Mouse (Mus musculus): ENCODE results near the gene Slc25a12. TPM values are rescaled to one million over a fixed set of nuclear protein-coding genes. Genes with fewer than 3 reads are reported as not detected.
"Not testable (repeated sequence)": the region's sequence is repeated elsewhere in the genome, so short reads cannot be mapped to it uniquely, and the experiment has no call there.

Slc25a12 gene
- polyA plus RNA-seq, 1 experiment from 2014 or later = 28.3 TPM

DNA sequence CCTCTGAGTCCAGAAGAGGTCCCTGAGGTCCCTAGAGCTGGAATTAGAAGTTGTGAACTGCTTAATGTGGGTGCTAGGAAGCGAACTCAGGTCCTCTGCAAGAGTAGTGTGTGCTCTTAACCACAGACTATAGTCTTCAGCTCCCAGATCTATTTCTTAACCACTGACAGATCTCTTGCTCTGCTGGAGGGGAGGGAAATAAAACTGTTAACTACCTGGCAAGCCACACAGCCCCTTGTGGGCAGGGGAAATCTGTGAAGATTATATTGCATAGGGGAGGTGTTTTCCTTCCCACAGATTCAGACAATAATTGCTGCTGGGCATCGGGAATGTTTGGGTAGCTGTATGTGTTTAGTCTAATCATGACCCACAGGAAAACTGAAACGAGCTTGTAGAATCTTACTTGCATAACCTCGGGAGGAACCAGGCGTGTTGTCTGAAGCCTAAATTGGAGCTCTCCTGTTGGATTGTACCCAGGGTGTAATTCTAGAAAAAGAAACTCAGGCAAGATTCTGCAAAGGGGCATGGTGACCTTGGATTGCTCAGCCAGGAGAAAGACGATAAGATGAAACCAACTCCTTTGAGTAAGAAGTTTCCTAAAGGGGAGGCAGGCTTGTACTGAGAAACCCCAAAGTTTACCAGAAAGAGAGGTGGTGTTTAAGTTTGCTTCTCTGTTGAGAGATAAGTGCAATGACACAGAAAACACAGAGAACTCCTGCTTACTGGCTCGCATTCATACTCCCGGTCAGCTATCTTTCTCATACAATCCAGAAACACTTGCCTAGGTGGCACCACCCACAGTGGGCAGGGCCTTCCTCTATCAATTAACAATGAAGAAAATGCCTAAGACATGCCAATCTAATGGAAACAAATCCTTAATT, 7.0 kb upstream of the Slc25a12 start:
- no peak overlapping the region for H3K9ac ChIP-seq (ENCODE audit: low read depth, low read length)
- no peaks in the 10 kb centered on the region for H3K36me3 ChIP-seq (ENCODE audit: control insufficient read depth, insufficient read depth, low read length)
- no peaks in the 10 kb centered on the region for H3K9me3 ChIP-seq (ENCODE audit: control insufficient read depth, low read length)
- no peaks in the 10 kb centered on the region for H3K27me3 ChIP-seq (replicated peaks; ENCODE audit: control insufficient read depth, insufficient read depth, low read length)
- H3K4me1 ChIP-seq (ENCODE audit: control insufficient read depth, insufficient read depth, low read length) = no peaks in the 10 kb centered on the region
- H3K27ac ChIP-seq (ENCODE audit: low read length) = no peak overlapping the region
- no peak overlapping the region for H3K4me2 ChIP-seq (ENCODE audit: low read depth, low read length)
- no peak for ATAC-seq
- WGBS = 64% methylated on average over 8 of the region's 8 CpGs
- H3K4me3 ChIP-seq (ENCODE audit: low read length) = no peak overlapping the region

DNA sequence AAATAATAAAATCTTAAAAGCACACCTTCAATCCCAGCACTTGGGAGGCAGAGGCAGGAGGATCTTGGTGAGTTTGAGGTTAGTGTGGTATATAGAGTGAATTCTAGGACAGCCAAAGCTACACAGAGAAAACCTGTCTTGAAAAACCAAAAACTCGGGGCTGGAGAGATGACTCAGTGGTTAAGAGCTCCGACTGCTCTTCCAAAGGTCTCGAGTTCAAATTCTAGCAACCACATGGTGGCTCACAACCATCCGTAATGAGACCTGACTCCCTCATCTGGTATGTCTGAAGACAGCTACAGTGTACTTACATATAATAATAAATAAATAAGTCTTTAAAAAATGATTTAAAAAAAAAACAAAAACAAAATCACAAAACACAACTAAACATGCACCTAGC, 4.7 kb upstream of the Slc25a12 start:
- not testable (repeated sequence) for H3K4me3 ChIP-seq (ENCODE audit: low read length); H3K4me2 ChIP-seq (ENCODE audit: low read depth, low read length); H3K36me3 ChIP-seq (ENCODE audit: control insufficient read depth, insufficient read depth, low read length); H3K27ac ChIP-seq (ENCODE audit: low read length); H3K4me1 ChIP-seq (ENCODE audit: control insufficient read depth, insufficient read depth, low read length); H3K9ac ChIP-seq (ENCODE audit: low read depth, low read length); H3K27me3 ChIP-seq (replicated peaks; ENCODE audit: control insufficient read depth, insufficient read depth, low read length); ATAC-seq; H3K9me3 ChIP-seq (ENCODE audit: control insufficient read depth, low read length)
- 88% methylated on average over 4 of the region's 4 CpGs for WGBS

GRCm38 (mm10) chr2:71371790-71372189, 4.2 kb upstream of the Slc25a12 start:
- ATAC-seq = no peak
- 66% methylated on average over 5 of the region's 5 CpGs for WGBS
- H3K9ac ChIP-seq (ENCODE audit: low read depth, low read length) = no peak overlapping the region
- H3K27ac ChIP-seq (ENCODE audit: low read length) = no peak overlapping the region
- peaks cover 2% of the 10 kb centered on the region; the same call in 1 of the 2 replicates for H3K4me1 ChIP-seq (ENCODE audit: control insufficient read depth, insufficient read depth, low read length)
- H3K27me3 ChIP-seq (replicated peaks; ENCODE audit: control insufficient read depth, insufficient read depth, low read length) = no peaks in the 10 kb centered on the region
- no peak overlapping the region for H3K4me2 ChIP-seq (ENCODE audit: low read depth, low read length)
- no peaks in the 10 kb centered on the region for H3K9me3 ChIP-seq (ENCODE audit: control insufficient read depth, low read length)
- H3K4me3 ChIP-seq (ENCODE audit: low read length) = no peak overlapping the region
- H3K36me3 ChIP-seq (ENCODE audit: control insufficient read depth, insufficient read depth, low read length) = no peaks in the 10 kb centered on the region

DNA sequence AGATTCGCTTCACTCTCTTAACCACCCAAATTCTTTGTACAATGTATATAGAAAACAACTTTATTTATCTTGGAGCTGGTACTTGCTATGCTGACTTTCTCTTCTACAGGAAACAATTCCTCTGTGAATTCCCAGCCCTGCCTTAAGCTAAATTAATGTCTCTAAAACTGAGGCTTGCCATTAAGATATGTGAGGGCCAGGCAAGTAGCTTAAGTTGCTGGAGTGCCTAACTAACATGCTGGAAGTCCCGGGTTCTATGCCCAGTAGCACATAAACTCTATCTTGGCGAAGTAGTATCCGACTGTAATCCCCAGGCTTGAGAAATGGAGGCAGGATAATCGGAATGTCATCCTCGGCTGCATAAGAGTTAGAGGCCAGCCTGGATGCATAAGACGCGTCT, 537 bp upstream of the Slc25a12 start:
- Histone ChIP-seq H3K4me2 (ENCODE audit: low read depth, low read length) (peak overlapping the region; percentile 22; the same call in 1 of the 2 replicates), H3K27me3 (replicated peaks; ENCODE audit: control insufficient read depth, insufficient read depth, low read length) (no peaks in the 10 kb centered on the region), H3K36me3 (ENCODE audit: control insufficient read depth, insufficient read depth, low read length) (no peaks in the 10 kb centered on the region), H3K9me3 (ENCODE audit: control insufficient read depth, low read length) (no peaks in the 10 kb centered on the region), H3K4me1 (ENCODE audit: control insufficient read depth, insufficient read depth, low read length) (peaks cover 2% of the 10 kb centered on the region; the same call in 1 of the 2 replicates), H3K4me3 (ENCODE audit: low read length) (no peak overlapping the region), H3K27ac (ENCODE audit: low read length) (no peak overlapping the region), H3K9ac (ENCODE audit: low read depth, low read length) (no peak overlapping the region)
- WGBS = 39% methylated on average over 8 of the region's 8 CpGs
- no peak for ATAC-seq

DNA sequence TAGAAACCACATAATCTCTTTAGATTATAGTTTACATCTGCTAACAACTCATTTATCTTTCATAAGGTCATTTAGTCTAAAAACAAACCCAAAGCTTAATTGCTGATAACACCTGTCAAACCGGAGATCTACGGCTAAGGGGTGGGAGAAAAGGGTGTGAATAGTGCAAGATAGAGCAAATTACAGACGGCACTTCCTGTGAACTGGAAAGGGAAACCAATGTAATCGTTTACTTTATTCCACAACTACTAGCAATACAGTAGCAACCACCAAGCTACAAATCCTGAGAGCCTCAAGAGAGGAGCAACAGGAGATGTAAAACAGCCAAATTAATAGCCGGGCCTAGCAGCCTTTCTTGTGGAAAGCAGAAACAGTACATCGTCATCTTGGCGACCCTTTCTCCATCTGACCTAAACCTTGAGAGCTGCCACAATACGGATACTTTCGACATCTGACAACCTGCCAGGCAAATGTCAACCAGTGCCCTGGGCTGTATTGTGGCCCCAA, 878 bp downstream of the Slc25a12 start:
- Histone ChIP-seq H3K27ac (ENCODE audit: low read length) (peak overlapping the region; percentile 46), H3K36me3 (ENCODE audit: control insufficient read depth, insufficient read depth, low read length) (no peaks in the 10 kb centered on the region), H3K4me1 (ENCODE audit: control insufficient read depth, insufficient read depth, low read length) (peaks cover 2% of the 10 kb centered on the region; the same call in 1 of the 2 replicates), H3K27me3 (replicated peaks; ENCODE audit: control insufficient read depth, insufficient read depth, low read length) (no peaks in the 10 kb centered on the region), H3K9me3 (ENCODE audit: control insufficient read depth, low read length) (no peaks in the 10 kb centered on the region), H3K4me2 (ENCODE audit: low read depth, low read length) (peak overlapping the region; percentile 86), H3K4me3 (ENCODE audit: low read length) (peak overlapping the region; percentile 86), H3K9ac (ENCODE audit: low read depth, low read length) (peak overlapping the region; percentile 80)
- WGBS = 13% methylated on average over 9 of the region's 9 CpGs
- peak; percentile 48 for ATAC-seq

- H3K4me1 ChIP-seq (ENCODE audit: control insufficient read depth, insufficient read depth, low read length) = no peaks in the 10 kb centered on the region
- ATAC-seq = no peak
- H3K27ac ChIP-seq (ENCODE audit: low read length) = no peak overlapping the region
- H3K36me3 ChIP-seq (ENCODE audit: control insufficient read depth, insufficient read depth, low read length) = no peaks in the 10 kb centered on the region
- H3K4me3 ChIP-seq (ENCODE audit: low read length) = no peak overlapping the region
- no peaks in the 10 kb centered on the region for H3K27me3 ChIP-seq (replicated peaks; ENCODE audit: control insufficient read depth, insufficient read depth, low read length)
- WGBS = 73% methylated on average over 1 of the region's 1 CpGs
- no peak overlapping the region for H3K4me2 ChIP-seq (ENCODE audit: low read depth, low read length)
- no peaks in the 10 kb centered on the region for H3K9me3 ChIP-seq (ENCODE audit: control insufficient read depth, low read length)
- no peak overlapping the region for H3K9ac ChIP-seq (ENCODE audit: low read depth, low read length)
Measured at GRCm38 (mm10) chr2:71360192-71360591, 7.4 kb downstream of the Slc25a12 start.

- no peak overlapping the region for H3K9ac ChIP-seq (ENCODE audit: low read depth, low read length)
- ATAC-seq = no peak
- no peaks in the 10 kb centered on the region for H3K4me1 ChIP-seq (ENCODE audit: control insufficient read depth, insufficient read depth, low read length)
- 89% methylated on average over 5 of the region's 5 CpGs for WGBS
- no peak overlapping the region for H3K4me3 ChIP-seq (ENCODE audit: low read length)
- no peaks in the 10 kb centered on the region for H3K36me3 ChIP-seq (ENCODE audit: control insufficient read depth, insufficient read depth, low read length)
- H3K27me3 ChIP-seq (replicated peaks; ENCODE audit: control insufficient read depth, insufficient read depth, low read length) = no peaks in the 10 kb centered on the region
- H3K9me3 ChIP-seq (ENCODE audit: control insufficient read depth, low read length) = no peaks in the 10 kb centered on the region
- no peak overlapping the region for H3K4me2 ChIP-seq (ENCODE audit: low read depth, low read length)
- H3K27ac ChIP-seq (ENCODE audit: low read length) = no peak overlapping the region
Measured at GRCm38 (mm10) chr2:71358347-71358746, 9.2 kb downstream of the Slc25a12 start.

DNA sequence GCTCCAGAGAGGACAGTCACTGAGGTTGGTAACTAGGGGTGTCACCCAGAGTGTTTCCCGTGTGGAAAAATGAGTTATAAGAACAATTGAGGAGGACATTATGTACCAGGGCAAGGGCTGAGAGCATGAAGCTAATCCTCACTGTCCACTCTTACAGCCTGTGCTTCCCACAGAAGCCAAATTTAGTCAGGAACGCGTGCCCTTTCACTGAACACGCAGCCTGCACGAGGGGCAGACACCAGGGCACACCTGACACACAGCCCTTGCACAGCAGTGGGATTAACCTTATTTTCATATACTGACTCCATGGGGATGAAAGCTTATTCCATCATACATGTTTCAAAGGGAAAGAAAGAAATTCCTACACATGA, 13.5 kb downstream of the Slc25a12 start:
- no peak overlapping the region for H3K9ac ChIP-seq (ENCODE audit: low read depth, low read length)
- H3K4me2 ChIP-seq (ENCODE audit: low read depth, low read length) = no peak overlapping the region
- H3K4me3 ChIP-seq (ENCODE audit: low read length) = no peak overlapping the region
- ATAC-seq = no peak
- no peaks in the 10 kb centered on the region for H3K27me3 ChIP-seq (replicated peaks; ENCODE audit: control insufficient read depth, insufficient read depth, low read length)
- H3K27ac ChIP-seq (ENCODE audit: low read length) = no peak overlapping the region
- H3K4me1 ChIP-seq (ENCODE audit: control insufficient read depth, insufficient read depth, low read length) = no peaks in the 10 kb centered on the region
- no peaks in the 10 kb centered on the region for H3K36me3 ChIP-seq (ENCODE audit: control insufficient read depth, insufficient read depth, low read length)
- H3K9me3 ChIP-seq (ENCODE audit: control insufficient read depth, low read length) = no peaks in the 10 kb centered on the region
- WGBS = 68% methylated on average over 5 of the region's 5 CpGs

DNA sequence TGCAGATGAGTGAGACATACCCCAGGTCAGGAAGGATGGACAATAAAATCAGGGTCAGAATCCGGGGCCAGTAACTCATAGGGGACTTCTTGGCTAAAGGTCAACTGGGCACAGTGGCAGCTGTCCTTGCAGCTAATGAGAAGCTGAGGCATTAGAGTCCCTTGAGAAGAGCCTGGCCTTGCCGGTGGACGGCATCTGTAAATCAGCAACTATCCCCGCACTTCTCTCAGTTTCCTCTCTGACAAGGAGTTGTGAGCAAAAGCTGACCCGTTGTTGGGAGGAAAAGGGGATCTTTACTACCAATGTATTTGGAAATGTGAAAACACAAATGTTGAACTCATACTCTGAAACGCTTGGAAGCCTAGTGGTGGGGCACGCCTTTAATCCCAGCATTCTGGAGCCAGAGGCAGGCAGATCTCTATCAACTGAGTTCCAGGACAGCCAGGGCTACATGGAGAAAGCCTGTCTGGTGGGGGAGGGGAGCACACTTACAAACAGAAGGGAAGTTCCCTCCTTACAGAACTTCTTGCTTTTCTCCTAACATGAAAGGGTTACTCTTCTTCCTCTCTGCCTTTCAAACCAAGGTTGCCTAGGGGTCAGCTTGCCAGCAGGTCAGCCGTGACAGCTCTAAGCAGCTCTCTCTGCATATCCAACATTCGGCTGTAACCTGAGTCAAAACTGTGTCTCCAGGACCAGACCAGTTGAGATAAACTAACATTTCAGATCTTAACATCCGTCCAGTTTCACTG, 14.1 kb downstream of the Slc25a12 start:
- no peak for ATAC-seq
- Histone ChIP-seq H3K4me2 (ENCODE audit: low read depth, low read length) (no peak overlapping the region), H3K4me3 (ENCODE audit: low read length) (no peak overlapping the region), H3K36me3 (ENCODE audit: control insufficient read depth, insufficient read depth, low read length) (no peaks in the 10 kb centered on the region), H3K9ac (ENCODE audit: low read depth, low read length) (no peak overlapping the region), H3K9me3 (ENCODE audit: control insufficient read depth, low read length) (no peaks in the 10 kb centered on the region), H3K27me3 (replicated peaks; ENCODE audit: control insufficient read depth, insufficient read depth, low read length) (no peaks in the 10 kb centered on the region), H3K4me1 (ENCODE audit: control insufficient read depth, insufficient read depth, low read length) (no peaks in the 10 kb centered on the region), H3K27ac (ENCODE audit: low read length) (no peak overlapping the region)
- 57% methylated on average over 10 of the region's 10 CpGs for WGBS
